Mouse (Mus musculus) cortical plate, adult 2 months (tissue): Measurements from ENCODE around the gene Ramp1. TPM values are rescaled to one million over a fixed set of nuclear protein-coding genes. Genes with fewer than 3 reads are reported as not detected.
A peak's percentile ranks its signal among the peaks of the same experiment; 100 is the strongest.

ENCODE experiments used
- H3K27ac ChIP-seq: fragments of 200-500 bp; 2 replicates; pipeline ENCODE4 v1.5.1; 2012; ENCODE audit warnings: low read length, control low read depth, inconsistent platforms; ENCODE audit not compliant: insufficient read depth
- H3K4me1 ChIP-seq: fragments of 200-500 bp; 2 replicates; pipeline ENCODE4 v1.6.1; 2011; ENCODE audit warnings: low read length; ENCODE audit not compliant: control insufficient read depth, insufficient read depth
- H3K4me3 ChIP-seq: fragments of 200-500 bp; 2 replicates; pipeline ENCODE4 v1.5.1; 2011; ENCODE audit warnings: mild to moderate bottlenecking, low read length, control low read depth; ENCODE audit not compliant: insufficient read depth
- CTCF ChIP-seq: fragments of 200-500 bp; IDR thresholded peaks from 2 replicates; pipeline ENCODE4 v1.5.1; 2011; ENCODE audit warnings: mild to moderate bottlenecking, control low read depth, low read length; ENCODE audit not compliant: insufficient read depth; ENCODE audit errors: extremely low read depth
- POLR2A ChIP-seq: fragments of 200-500 bp; IDR thresholded peaks from 2 replicates; pipeline ENCODE4 v1.6.1; 2011; ENCODE audit warnings: mild to moderate bottlenecking, low read length, control low read depth; ENCODE audit not compliant: insufficient read depth; ENCODE audit errors: extremely low read depth
- polyA plus RNA-seq: library from polyadenylated mRNA; depleted of rRNA; stranded (reverse); fragments of >200 nt; gene quantifications from 2 replicates; pipeline ENCODE4 v1.2.3, GENCODE M21; 2012

Ramp1 gene
- polyA plus RNA-seq, 1 experiment, result 76.6 TPM

DNA sequence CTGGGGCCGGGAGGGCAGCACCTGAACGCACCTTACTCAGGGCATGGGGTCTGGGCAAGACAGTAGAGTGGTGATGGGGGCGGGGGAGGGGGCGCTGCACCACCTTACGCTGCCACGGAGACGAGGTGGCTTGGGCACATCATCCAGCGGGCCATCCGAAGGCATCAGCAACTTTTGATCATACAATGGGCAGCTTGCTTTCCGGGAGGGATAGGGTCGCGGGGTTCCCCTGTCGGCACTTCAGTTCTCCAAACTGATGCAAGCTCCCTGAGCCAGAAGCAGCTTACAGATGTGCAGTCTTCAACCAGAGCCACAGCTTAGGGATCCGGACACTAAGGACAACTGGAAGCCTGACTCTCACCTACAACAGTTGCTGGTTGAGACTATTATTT, 548 bp downstream of the Ramp1 start:
- Histone ChIP-seq H3K4me1 (peaks cover 6% of the 10 kb centered on the region; the same call in 1 of the 2 replicates), H3K27ac (peak overlapping the region; percentile 74), H3K4me3 (peak overlapping the region; percentile 82)
- TF ChIP-seq POLR2A, result no peak
- TF ChIP-seq CTCF, result no peak

- peak overlapping the region; percentile 82 for H3K4me3 ChIP-seq
- TF ChIP-seq POLR2A (no peak), CTCF (no peak)
- H3K4me1 ChIP-seq, result peaks cover 6% of the 10 kb centered on the region; the same call in 1 of the 2 replicates
- H3K27ac ChIP-seq, result peak overlapping the region; percentile 74
Observed at GRCm38 (mm10) chr1:91180723-91181122, 1.1 kb downstream of the Ramp1 start.

- Histone ChIP-seq H3K4me3 (peak overlapping the region; percentile 82), H3K27ac (no peak overlapping the region), H3K4me1 (peaks cover 6% of the 10 kb centered on the region; the same call in 1 of the 2 replicates)
- TF ChIP-seq CTCF, result no peak
- no peak for TF ChIP-seq POLR2A
Observed at GRCm38 (mm10) chr1:91181261-91181660, 1.6 kb downstream of the Ramp1 start.

GRCm38 (mm10) chr1:91181784-91182450, 2.3 kb downstream of the Ramp1 start:
- Histone ChIP-seq H3K27ac (peak overlapping the region; percentile 72), H3K4me1 (peaks cover 6% of the 10 kb centered on the region; the same call in 1 of the 2 replicates), H3K4me3 (peak overlapping the region; percentile 82)
- TF ChIP-seq POLR2A (no peak), CTCF (no peak)

GRCm38 (mm10) chr1:91183305-91183704, 3.7 kb downstream of the Ramp1 start:
- Histone ChIP-seq H3K4me3 (no peak overlapping the region), H3K27ac (no peak overlapping the region), H3K4me1 (peaks cover 8% of the 10 kb centered on the region; the same call in 1 of the 2 replicates)
- TF ChIP-seq POLR2A (no peak), CTCF (no peak)

GRCm38 (mm10) chr1:91186677-91187076, 7.1 kb downstream of the Ramp1 start:
- H3K27ac ChIP-seq, result no peak overlapping the region
- peaks cover 11% of the 10 kb centered on the region for H3K4me1 ChIP-seq
- no peak overlapping the region for H3K4me3 ChIP-seq
- TF ChIP-seq POLR2A, result no peak
- no peak for TF ChIP-seq CTCF

- peak overlapping the region; percentile 4; the same call in 1 of the 2 replicates for H3K27ac ChIP-seq
- peaks cover 13% of the 10 kb centered on the region for H3K4me1 ChIP-seq
- TF ChIP-seq POLR2A, result no peak
- no peak for TF ChIP-seq CTCF
- no peak overlapping the region for H3K4me3 ChIP-seq
Observed at GRCm38 (mm10) chr1:91187315-91187714, 7.7 kb downstream of the Ramp1 start.

GRCm38 (mm10) chr1:91187786-91188640, 8.4 kb downstream of the Ramp1 start:
- Histone ChIP-seq H3K4me1 (peaks cover 15% of the 10 kb centered on the region), H3K27ac (0 out of 2 replicates have a peak overlapping the region, but pooled peaks have one; percentile 4), H3K4me3 (no peak overlapping the region)
- no peak for TF ChIP-seq CTCF

DNA sequence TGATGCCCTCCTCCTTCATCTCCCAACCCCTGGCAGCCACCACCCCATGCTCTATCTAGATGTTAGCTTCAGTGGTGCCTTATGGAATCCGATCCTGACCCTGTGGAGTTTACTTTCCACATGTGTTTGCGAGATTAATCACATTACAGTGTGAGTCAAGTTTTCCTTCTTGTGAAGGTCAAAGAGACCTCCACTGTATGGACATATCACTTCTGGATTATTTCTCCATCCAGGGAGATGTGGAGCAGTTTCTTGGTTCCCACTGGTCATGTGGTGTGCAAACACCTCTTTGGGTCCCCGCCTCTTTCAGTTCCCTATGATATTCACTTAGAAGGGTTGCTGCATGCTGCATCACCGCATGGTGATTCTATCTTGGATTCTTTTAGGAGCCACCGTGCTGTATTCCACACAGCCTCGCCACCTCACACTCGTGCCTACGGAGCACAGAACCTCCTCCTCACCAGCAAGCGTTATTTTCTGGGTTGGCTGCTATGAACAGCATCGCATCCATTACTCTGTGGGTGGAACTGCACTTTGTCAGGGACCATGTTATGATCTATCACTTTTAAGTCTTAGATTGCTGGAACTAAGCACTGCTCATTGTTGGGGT, 9.3 kb downstream of the Ramp1 start:
- H3K27ac ChIP-seq, result no peak overlapping the region
- TF ChIP-seq CTCF (no peak), POLR2A (no peak)
- no peak overlapping the region for H3K4me3 ChIP-seq
- peaks cover 16% of the 10 kb centered on the region for H3K4me1 ChIP-seq

GRCm38 (mm10) chr1:91192184-91192583, 12.6 kb downstream of the Ramp1 start:
- no peak overlapping the region for H3K27ac ChIP-seq
- TF ChIP-seq POLR2A (no peak), CTCF (no peak)
- peaks cover 14% of the 10 kb centered on the region for H3K4me1 ChIP-seq
- H3K4me3 ChIP-seq, result no peak overlapping the region
